Mouse (Mus musculus) ES-Bruce4 (cell line): ENCODE measurements around the gene Kif2c.

Source experiments
- CTCF ChIP-seq: IDR thresholded peaks from one replicate; pipeline ENCODE4 v1.8.1; 2011; ENCODE audit warnings: low read depth, low read length
- POLR2A ChIP-seq: IDR thresholded peaks from one replicate; pipeline ENCODE4 v1.8.1; 2011; ENCODE audit warnings: low read length; ENCODE audit not compliant: insufficient read depth

- TF ChIP-seq CTCF (no peak), POLR2A (no peak)
These were observed 48.8 kb upstream of the Kif2c start for GRCm38 (mm10) chr4:117231208-117231607.
